ENCODE assay signal across 16 mouse cellular contexts in genomic region chr9:112185746-112186145, GRCm38 (mm10). TPM values are rescaled to one million over a fixed set of nuclear protein-coding genes. Genes with fewer than 3 reads are reported as not detected.
DNase-seq lines count a peak whose midpoint lies in the region; ATAC-seq lines count a peak whose summit lies in the region.
"Had no signal": no experiment of that assay in that cellular context is flagged by ENCODE, and none has a peak within 500 bp of the region (broad histone marks: within the 10 kb centered on the region; RNA-seq: fewer than 3 reads in every experiment).

No protein-coding gene starts in this region.

- no peak overlapping the region for H3K27ac ChIP-seq in limb, embryonic 13.5 days
- H3K27ac ChIP-seq: heart, adult 2 months; limb, embryonic 15.5 days; macrophage had no signal

- H3K36me3 ChIP-seq in megakaryocyte, embryonic 14.5 days (replicated peaks; ENCODE audit: low read length), result peaks cover 54% of the 10 kb centered on the region
- no peaks in the 10 kb centered on the region for H3K36me3 ChIP-seq in limb, embryonic 13.5 days
- H3K36me3 ChIP-seq: limb, embryonic 15.5 days had no signal

- H3K4me1 ChIP-seq in megakaryocyte, embryonic 14.5 days, result peaks cover 36% of the 10 kb centered on the region
- H3K4me1 ChIP-seq in limb, embryonic 13.5 days, result peaks cover 13% of the 10 kb centered on the region

- peak overlapping the region; percentile 43; the same call in 1 of the 2 replicates for H3K4me2 ChIP-seq in limb, embryonic 13.5 days (replicated peaks)

- H3K9ac ChIP-seq in limb, embryonic 13.5 days, result no peak overlapping the region
- H3K9ac ChIP-seq: limb, embryonic 15.5 days; liver, postnatal 0 days had no signal

- H3K9me3 ChIP-seq in megakaryocyte, embryonic 14.5 days, result no peaks in the 10 kb centered on the region
- no peaks in the 10 kb centered on the region for H3K9me3 ChIP-seq in limb, embryonic 13.5 days
- H3K9me3 ChIP-seq: limb, embryonic 15.5 days had no signal

- DNase-seq in heart, adult 11 months, result peak; percentile 55
- DNase-seq in heart, postnatal 4 days, result no peak
- DNase-seq in brain, adult 2 months (ENCODE audit: low read depth, low spot score), result peak; percentile 70
- no peak for DNase-seq in Muller cell, postnatal 12 days (ENCODE audit: inconsistent ontology term)
- DNase-seq: adrenal gland, postnatal 10 days; cerebellum, postnatal 14 days; heart, adult 2 months; kidney, adult 9 months; kidney, postnatal 4 days; liver, postnatal 0 days had no signal

- 74% methylated on average over 10 of the region's 10 CpGs for WGBS in limb, embryonic 13.5 days

- peak overlapping the region; percentile 66 for H3K4me3 ChIP-seq in megakaryocyte, embryonic 14.5 days (replicated peaks)
- H3K4me3 ChIP-seq in limb, embryonic 13.5 days, result no peak overlapping the region
- H3K4me3 ChIP-seq: heart, adult 2 months had no signal

- no peaks in the 10 kb centered on the region for H3K27me3 ChIP-seq in megakaryocyte, embryonic 14.5 days (replicated peaks)
- no peaks in the 10 kb centered on the region for H3K27me3 ChIP-seq in limb, embryonic 13.5 days

- no peak for ATAC-seq in megakaryocyte, adult 5-6 weeks (ENCODE audit: poor library complexity, severe bottlenecking)
- no peak for ATAC-seq in limb, embryonic 13.5 days (ENCODE audit: low FRiP score, low read depth)
- ATAC-seq: forebrain, embryonic 14.5 days; liver, postnatal 0 days had no signal

RNA-seq across cellular contexts. Expression of gene Arpp21, which starts 50.0 kb away (rescaled TPM):
- total RNA-seq in heart, postnatal 4 days (2021), result 1 to 10 TPM; 2.4 to 4.6 TPM
- 10.0 and 11.1 TPM in 2 replicates for polyA plus RNA-seq in megakaryocyte, embryonic 14.5 days (2012; ENCODE audit: insufficient read depth, low replicate concordance)
- total RNA-seq in megakaryocyte, adult 5-6 weeks (2015), result 1.6 TPM in 1 of 2 replicates, not detected in the other
- total RNA-seq in megakaryocyte, adult 5-6 weeks (2017), result 0.18 and 0.49 TPM in 2 replicates
- 18.9 and 22.7 TPM in 2 replicates for polyA plus RNA-seq in limb, embryonic 13.5 days (2015; fragmentation: Nextera tagmentation; extraction: Ambion mirVana)

Comparison
In these comparisons a context has a peak if more than half of its experiments do, and no peak if none do; other contexts are left out.
1. DNase-seq: peak in heart, adult 11 months (single experiment) and brain, adult 2 months (single experiment); none in heart, postnatal 4 days (single experiment) and Muller cell, postnatal 12 days (single experiment).